Mouse (Mus musculus) olfactory bulb, adult 2 months (tissue): Measurements from ENCODE around the gene Ddah1.

Experiments
- CTCF ChIP-seq: fragments of 200-500 bp; IDR thresholded peaks from 2 replicates; pipeline ENCODE4 v1.5.1; 2012; ENCODE audit warnings: low read depth, mild to moderate bottlenecking, low read length, moderate library complexity; ENCODE audit not compliant: insufficient read depth
- POLR2A ChIP-seq: fragments of 200-500 bp; IDR thresholded peaks from 2 replicates; pipeline ENCODE4 v1.6.1; 2012; ENCODE audit warnings: mild to moderate bottlenecking, low read depth, low read length, moderate library complexity; ENCODE audit not compliant: insufficient read depth

- no peak for TF ChIP-seq CTCF
- TF ChIP-seq POLR2A, result no peak
Observed at GRCm38 (mm10) chr3:145897749-145898148, 139.3 kb downstream of the Ddah1 start.
